Mouse (Mus musculus): ENCODE results near the gene Maml2.

The Maml2 gene

GRCm38 (mm10) chr9:13623892-13624422, 326.2 kb downstream of the Maml2 start:
- DNase-seq: peak; percentile 4

- no peak for DNase-seq
These were observed 327.0 kb downstream of the Maml2 start for GRCm38 (mm10) chr9:13624780-13625179.

- DNase-seq: no peak
These were observed 327.5 kb downstream of the Maml2 start for GRCm38 (mm10) chr9:13625215-13625614.

GRCm38 (mm10) chr9:13626480-13626879, 328.7 kb downstream of the Maml2 start:
- no peak for DNase-seq

- no peak for DNase-seq
These were observed 335.6 kb downstream of the Maml2 start for GRCm38 (mm10) chr9:13633371-13633770.

- DNase-seq: no peak
These were observed 341.9 kb downstream of the Maml2 start for GRCm38 (mm10) chr9:13639655-13640054.

GRCm38 (mm10) chr9:13645153-13645552, 347.4 kb downstream of the Maml2 start:
- DNase-seq: no peak

- DNase-seq: no peak
These were observed 353.3 kb downstream of the Maml2 start for GRCm38 (mm10) chr9:13651065-13651464.

GRCm38 (mm10) chr9:13651828-13652227, 354.1 kb downstream of the Maml2 start:
- no peak for DNase-seq

- peak; percentile 3 for DNase-seq
These were observed 354.7 kb downstream of the Maml2 start for GRCm38 (mm10) chr9:13652389-13652877.

GRCm38 (mm10) chr9:13652917-13653316, 355.2 kb downstream of the Maml2 start:
- DNase-seq: peak; percentile 43

GRCm38 (mm10) chr9:13661768-13662623, 364.2 kb downstream of the Maml2 start:
- no peak for DNase-seq

GRCm38 (mm10) chr9:13665487-13665969, 367.8 kb downstream of the Maml2 start:
- DNase-seq: no peak

- no peak for DNase-seq
These were observed 370.2 kb downstream of the Maml2 start for GRCm38 (mm10) chr9:13667955-13668354.

GRCm38 (mm10) chr9:13668742-13669141, 371.0 kb downstream of the Maml2 start:
- no peak for DNase-seq

GRCm38 (mm10) chr9:13671125-13671769, 373.5 kb downstream of the Maml2 start:
- DNase-seq: no peak

- no peak for DNase-seq
These were observed 375.5 kb downstream of the Maml2 start for GRCm38 (mm10) chr9:13673304-13673703.

- no peak for DNase-seq
These were observed 380.3 kb downstream of the Maml2 start for GRCm38 (mm10) chr9:13678026-13678425.

- no peak for DNase-seq
These were observed 381.9 kb downstream of the Maml2 start for GRCm38 (mm10) chr9:13679696-13680095.

GRCm38 (mm10) chr9:13681147-13681546, 383.4 kb downstream of the Maml2 start:
- no peak for DNase-seq

GRCm38 (mm10) chr9:13681581-13682038, 383.9 kb downstream of the Maml2 start:
- DNase-seq: peak; percentile 79

GRCm38 (mm10) chr9:13684327-13684934, 386.7 kb downstream of the Maml2 start:
- no peak for DNase-seq

Measured in right cerebral cortex, adult 18-20 months (tissue).